Mouse (Mus musculus) CH12.LX (cell line): ENCODE measurements around the gene Sfxn2. TPM values are rescaled to one million over a fixed set of nuclear protein-coding genes. Genes with fewer than 3 reads are reported as not detected.

Experiments used
- DNase-seq: peaks from one replicate; pipeline ENCODE4 v3.0.0-alpha.2; 2013; ENCODE audit errors: extremely low read depth
- H3K27ac ChIP-seq: 2 replicates; pipeline ENCODE4 v1.5.1; 2012; ENCODE audit warnings: low read depth, mild to moderate bottlenecking, control low read depth, moderate library complexity; ENCODE audit not compliant: insufficient read depth
- H3K27me3 ChIP-seq: replicated peaks from 2 replicates; pipeline ENCODE3; 2012; ENCODE audit warnings: inconsistent platforms
- H3K36me3 ChIP-seq, 2 experiments: replicated peaks in 1 of 2; 2 replicates each; pipeline versions ENCODE3 to v1.6.1; 2012; ENCODE audit warnings: inconsistent platforms in 1 of 2, low read length in 1 of 2, mild to moderate bottlenecking in 1 of 2, mixed read lengths in 1 of 2, moderate library complexity in 1 of 2; ENCODE audit not compliant: control insufficient read depth in 1 of 2, insufficient read depth in 1 of 2
- H3K4me1 ChIP-seq, 2 experiments: 2 replicates each; pipeline ENCODE4 v1.6.1; 2012; ENCODE audit warnings: inconsistent platforms in 1 of 2, moderate library complexity in 1 of 2; ENCODE audit not compliant: insufficient read depth in 2 of 2, control insufficient read depth in 1 of 2
- H3K4me2 ChIP-seq: 2 replicates; pipeline ENCODE4 v1.6.1; 2012; ENCODE audit warnings: low read depth, mild to moderate bottlenecking, control low read depth; ENCODE audit not compliant: poor library complexity, insufficient read depth, severe bottlenecking
- H3K4me3 ChIP-seq, 3 experiments: fragments of 150-350 bp in 1 of 3; sonication (generic) in 1 of 3; replicated peaks in 1 of 3; 2 replicates each; pipeline versions ENCODE3 to v1.5.1; 2011 to 2012; ENCODE audit warnings: low read depth in 2 of 3, low read length in 2 of 3, mild to moderate bottlenecking in 2 of 3, moderate library complexity in 2 of 3, control low read depth in 1 of 3, improper control_type of control experiment in 1 of 3, inconsistent platforms in 1 of 3, mixed read lengths in 1 of 3; ENCODE audit not compliant: poor library complexity in 1 of 3
- H3K79me2 ChIP-seq: replicated peaks from 2 replicates; pipeline ENCODE4 v1.6.1; 2012; ENCODE audit warnings: mild to moderate bottlenecking, moderate library complexity; ENCODE audit not compliant: control insufficient read depth, poor library complexity, insufficient read depth, severe bottlenecking; ENCODE audit errors: extremely low read depth
- H3K9ac ChIP-seq: 2 replicates; pipeline ENCODE4 v1.6.1; 2012; ENCODE audit warnings: low read depth, mild to moderate bottlenecking, control low read depth, moderate library complexity; ENCODE audit not compliant: insufficient read depth
- H3K9me3 ChIP-seq: replicated peaks from 2 replicates; pipeline ENCODE3; 2012; ENCODE audit warnings: low read length, inconsistent platforms, mixed read lengths
- CHD1 ChIP-seq: IDR thresholded peaks from 2 replicates; pipeline ENCODE4 v1.6.1; 2012; ENCODE audit warnings: low read depth, low read length, improper control_type of control experiment, inconsistent platforms
- CHD2 ChIP-seq: IDR thresholded peaks from 2 replicates; pipeline ENCODE4 v1.6.1; 2011; ENCODE audit warnings: low read length, improper control_type of control experiment
- CTCF ChIP-seq, 2 experiments: IDR thresholded peaks in 1 of 2; conservative IDR thresholded peaks in 1 of 2; 2 replicates each; pipeline ENCODE4 v1.5.1; 2011 to 2012; ENCODE audit warnings: low read depth in 2 of 2, low read length in 2 of 2, improper control_type of control experiment in 1 of 2, inconsistent platforms in 1 of 2, mild to moderate bottlenecking in 1 of 2, moderate library complexity in 1 of 2
- EP300 ChIP-seq: IDR thresholded peaks from 2 replicates; pipeline ENCODE4 v1.6.1; 2011; ENCODE audit warnings: low read length, improper control_type of control experiment
- ETS1 ChIP-seq: conservative IDR thresholded peaks from 2 replicates; pipeline ENCODE4 v1.6.1; 2012; ENCODE audit warnings: low read depth, mild to moderate bottlenecking, inconsistent platforms, low read length, improper control_type of control experiment, moderate library complexity
- GABPA ChIP-seq: IDR thresholded peaks from 2 replicates; pipeline ENCODE4 v1.6.1; 2012; ENCODE audit warnings: low read depth, low read length, improper control_type of control experiment, inconsistent platforms; ENCODE audit not compliant: insufficient replicate concordance
- IRF4 ChIP-seq: IDR thresholded peaks from 2 replicates; pipeline ENCODE4 v1.6.1; 2014; ENCODE audit warnings: low read depth, mild to moderate bottlenecking, inconsistent platforms, low read length, improper control_type of control experiment
- MAX ChIP-seq: IDR thresholded peaks from 2 replicates; pipeline ENCODE4 v1.6.1; 2011; ENCODE audit warnings: low read length, improper control_type of control experiment
- MEF2A ChIP-seq: IDR thresholded peaks from 2 replicates; pipeline ENCODE4 v1.6.1; 2014; ENCODE audit warnings: low read depth, mild to moderate bottlenecking, inconsistent platforms, low read length, improper control_type of control experiment, borderline replicate concordance
- MYC ChIP-seq: IDR thresholded peaks from 2 replicates; pipeline ENCODE4 v1.6.1; 2011; ENCODE audit warnings: low read depth, mild to moderate bottlenecking, improper control_type of control experiment, low read length
- NELFE ChIP-seq: IDR thresholded peaks from 2 replicates; pipeline ENCODE4 v1.6.1; 2011; ENCODE audit warnings: low read depth, low read length, improper control_type of control experiment
- SMC3 ChIP-seq: IDR thresholded peaks from 2 replicates; pipeline ENCODE4 v1.6.1; 2011; ENCODE audit warnings: low read depth, low read length, improper control_type of control experiment
- TCF12 ChIP-seq: IDR thresholded peaks from 2 replicates; pipeline ENCODE4 v1.6.1; 2014; ENCODE audit warnings: low read depth, mild to moderate bottlenecking, inconsistent platforms, low read length, improper control_type of control experiment
- UBTF ChIP-seq: IDR thresholded peaks from 2 replicates; pipeline ENCODE4 v1.6.1; 2012; ENCODE audit warnings: low read depth, mild to moderate bottlenecking, inconsistent platforms, low read length, improper control_type of control experiment, moderate library complexity
- USF2 ChIP-seq: conservative IDR thresholded peaks from 2 replicates; pipeline ENCODE4 v1.6.1; 2011; ENCODE audit warnings: low read depth, low read length, improper control_type of control experiment
- ZKSCAN1 ChIP-seq: IDR thresholded peaks from 2 replicates; pipeline ENCODE4 v1.6.1; 2012; ENCODE audit warnings: low read depth, inconsistent platforms, low read length, improper control_type of control experiment, borderline replicate concordance
- dilution Hi-C: fragments of 300-500 bp; cut with MboI; formaldehyde crosslinking; loops from 2 replicates; pipeline ENCODE4 v1.14.3; 2020; ENCODE audit warnings: low sequenced_read_pairs; ENCODE audit not compliant: extremely low pct_unique_long_range_greater_than_20kb, extremely low pct_ligation_motif_present
- in situ Hi-C: fragments of 300-500 bp; cut with MboI; formaldehyde crosslinking; loops from 3 replicates; pipeline ENCODE4 v1.14.3; 2019; ENCODE audit warnings: low sequenced_read_pairs, low pct_ligation_motif_present, low pct_unique_long_range_greater_than_20kb, mixed read lengths
- polyA plus RNA-seq: library from polyadenylated mRNA; unstranded; fragments of >175 nt; gene quantifications from 2 replicates; pipeline ENCODE4 v1.2.1, GENCODE M21; 2012; ENCODE audit warnings: low read depth; ENCODE audit not compliant: insufficient read length
- total RNA-seq, 2 experiments: library from RNA; depleted of rRNA; stranded (reverse); fragments of 300-350 nt in 1 of 2; fragments of >200 nt in 1 of 2; gene quantifications; 2 replicates each; pipeline ENCODE4 v1.2.3; 2012 to 2014

Gene Sfxn2
- total and polyA plus RNA-seq, 3 experiments = 5.9 to 11.1 (median 8.5) TPM

- no peak overlapping the region for H3K9ac ChIP-seq
- TF ChIP-seq MYC (no peak), TCF12 (no peak), IRF4 (no peak), CHD1 (no peak)
- TF ChIP-seq, all 38 proteins: peak for 0
- H3K4me2 ChIP-seq = no peak overlapping the region
- no peaks in the 10 kb centered on the region; the same call in 1 of the 2 replicates for H3K79me2 ChIP-seq
- dilution Hi-C loops = no loop called here
- H3K27ac ChIP-seq = no peak overlapping the region
- H3K36me3 ChIP-seq = peaks cover 15 to 81% of the 10 kb centered on the region in 2 experiments
- no peaks in the 10 kb centered on the region for H3K27me3 ChIP-seq
- no peak for DNase-seq
- in situ Hi-C loops = no loop called here
- H3K9me3 ChIP-seq = no peaks in the 10 kb centered on the region
- no peaks in the 10 kb centered on the region for H3K4me1 ChIP-seq
- H3K4me3 ChIP-seq = no peak overlapping the region
Measured at GRCm38 (mm10) chr19:46623790-46624772, 50.9 kb downstream of the Sfxn2 start.

DNA sequence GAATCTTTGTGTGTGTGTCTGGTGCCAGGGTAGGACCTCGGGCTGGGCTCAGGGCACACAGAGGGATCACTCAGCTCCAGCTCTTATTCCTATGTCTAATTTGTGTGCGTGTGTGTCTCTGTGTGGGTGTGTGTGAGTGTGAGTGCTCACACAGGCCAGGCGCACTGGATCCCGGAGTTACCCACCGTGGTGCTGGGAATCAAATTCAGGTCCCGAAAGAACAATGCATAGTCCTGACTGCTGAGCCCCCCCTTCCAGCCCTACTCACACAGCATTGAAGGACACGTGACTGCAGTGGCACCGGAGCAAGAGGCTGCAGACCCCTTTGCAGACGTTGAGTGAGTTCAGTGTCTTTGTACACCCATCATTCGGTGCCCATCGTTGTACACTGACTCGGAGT is 51.9 kb downstream of the Sfxn2 start:
- no peak for TF ChIP-seq ZKSCAN1
- TF ChIP-seq IRF4 = no peak
- TF ChIP-seq MEF2A = no peak
- TF ChIP-seq ETS1 = no peak
- no peak for TF ChIP-seq MAX
- TF ChIP-seq CHD1 = no peak
- TF ChIP-seq EP300 = no peak
- TF ChIP-seq CHD2 = no peak
- TF ChIP-seq SMC3 = no peak
- no peak for TF ChIP-seq GABPA
- no peak for TF ChIP-seq CTCF (conservative IDR thresholded peaks at IDR 0.05 in 1 of 2, IDR thresholded peaks at IDR 0.05 in 1 of 2; ENCODE audit: low read depth in 2 of 2, low read length in 2 of 2)
- TF ChIP-seq NELFE = no peak
- TF ChIP-seq UBTF = no peak
- no peak for TF ChIP-seq USF2
- Histone ChIP-seq H3K9me3 (no peaks in the 10 kb centered on the region), H3K4me3 (no peak overlapping the region), H3K27ac (no peak overlapping the region), H3K27me3 (no peaks in the 10 kb centered on the region), H3K9ac (no peak overlapping the region), H3K4me1 (peaks cover 0 to 5% of the 10 kb centered on the region in 2 experiments; a peak in 2 of 4 replicates), H3K4me2 (no peak overlapping the region), H3K36me3 (peaks cover 15 to 76% of the 10 kb centered on the region in 2 experiments), H3K79me2 (no peaks in the 10 kb centered on the region; the same call in 1 of the 2 replicates)
- dilution Hi-C loops = no loop called here
- in situ Hi-C loops = no loop called here
- DNase-seq = no peak
